38 mouse cellular contexts compared by ENCODE assay signal in genomic region chr7:28477363-28477762, GRCm38 (mm10). TPM values are rescaled to one million over a fixed set of nuclear protein-coding genes. Genes with fewer than 3 reads are reported as not detected.
DNase-seq lines count a peak whose midpoint lies in the region; ATAC-seq lines count a peak whose summit lies in the region.
"Had no signal": no experiment of that assay in that cellular context is flagged by ENCODE, and none has a peak within 500 bp of the region (broad histone marks: within the 10 kb centered on the region; RNA-seq: fewer than 3 reads in every experiment).

No protein-coding gene starts in this region.

- 85% methylated on average over 5 of the region's 5 CpGs for WGBS in kidney, embryonic 14.5 days
- 82% methylated on average over 5 of the region's 5 CpGs for WGBS in intestine, embryonic 16.5 days
- WGBS in stomach, embryonic 16.5 days: 83% methylated on average over 5 of the region's 5 CpGs

- no peaks in the 10 kb centered on the region for H3K27me3 ChIP-seq in kidney, embryonic 14.5 days (ENCODE audit: control insufficient read depth, insufficient read depth, low read length)
- H3K27me3 ChIP-seq in intestine, embryonic 16.5 days (replicated peaks; ENCODE audit: control insufficient read depth, insufficient read depth, low read length): no peaks in the 10 kb centered on the region
- no peaks in the 10 kb centered on the region for H3K27me3 ChIP-seq in stomach, embryonic 16.5 days (ENCODE audit: control insufficient read depth, insufficient read depth, low read length)
- H3K27me3 ChIP-seq: embryonic facial prominence, embryonic 13.5 days; heart, embryonic 12.5 days; limb, embryonic 12.5 days; liver, embryonic 15.5 days; neural tube, embryonic 12.5 days had no signal

- no peak overlapping the region for H3K4me3 ChIP-seq in kidney, embryonic 14.5 days (ENCODE audit: low read length)
- H3K4me3 ChIP-seq in intestine, embryonic 16.5 days (ENCODE audit: low read length): no peak overlapping the region
- H3K4me3 ChIP-seq in stomach, embryonic 16.5 days (replicated peaks; ENCODE audit: low read length): no peak overlapping the region
- H3K4me3 ChIP-seq: embryonic facial prominence, embryonic 13.5 days; forebrain, embryonic 12.5 days; heart, embryonic 12.5 days; limb, embryonic 12.5 days; liver, embryonic 15.5 days; midbrain, embryonic 12.5 days; myocyte; neural tube, embryonic 12.5 days had no signal

- H3K4me2 ChIP-seq in kidney, embryonic 14.5 days (replicated peaks; ENCODE audit: low read depth, low read length): no peak overlapping the region
- no peak overlapping the region for H3K4me2 ChIP-seq in intestine, embryonic 16.5 days (ENCODE audit: low read depth, low read length)
- H3K4me2 ChIP-seq in stomach, embryonic 16.5 days (ENCODE audit: low read depth, low read length): no peak overlapping the region
- H3K4me2 ChIP-seq: embryonic facial prominence, embryonic 13.5 days; forebrain, embryonic 12.5 days; heart, embryonic 12.5 days; hindbrain, embryonic 14.5 days; limb, embryonic 12.5 days; liver, embryonic 15.5 days; lung, embryonic 14.5 days; midbrain, embryonic 12.5 days; neural tube, embryonic 12.5 days had no signal

- H3K4me1 ChIP-seq in kidney, embryonic 14.5 days (ENCODE audit: control insufficient read depth, insufficient read depth, low read length): no peaks in the 10 kb centered on the region
- H3K4me1 ChIP-seq in intestine, embryonic 16.5 days (ENCODE audit: control insufficient read depth, insufficient read depth, low read length): peaks cover 8% of the 10 kb centered on the region
- H3K4me1 ChIP-seq in stomach, embryonic 16.5 days (ENCODE audit: control insufficient read depth, insufficient read depth, low read length): no peaks in the 10 kb centered on the region
- H3K4me1 ChIP-seq: embryonic facial prominence, embryonic 13.5 days; forebrain, embryonic 12.5 days; heart, embryonic 12.5 days; limb, embryonic 12.5 days; liver, embryonic 15.5 days; neural tube, embryonic 12.5 days had no signal

- H3K9ac ChIP-seq in kidney, embryonic 14.5 days (ENCODE audit: low read depth, low read length): no peak overlapping the region
- H3K9ac ChIP-seq in intestine, embryonic 16.5 days (ENCODE audit: low read depth, low read length): no peak overlapping the region
- H3K9ac ChIP-seq in stomach, embryonic 16.5 days (ENCODE audit: low read length): no peak overlapping the region
- H3K9ac ChIP-seq: embryonic facial prominence, embryonic 13.5 days; forebrain, embryonic 12.5 days; heart, embryonic 12.5 days; hindbrain, embryonic 14.5 days; limb, embryonic 12.5 days; liver, embryonic 15.5 days; lung, embryonic 14.5 days; midbrain, embryonic 12.5 days; neural tube, embryonic 12.5 days had no signal

- no peak overlapping the region for H3K27ac ChIP-seq in kidney, embryonic 14.5 days (ENCODE audit: low read depth, low read length)
- no peak overlapping the region for H3K27ac ChIP-seq in intestine, embryonic 16.5 days (ENCODE audit: low read length)
- H3K27ac ChIP-seq in stomach, embryonic 16.5 days (ENCODE audit: low read length): no peak overlapping the region
- H3K27ac ChIP-seq: embryonic facial prominence, embryonic 13.5 days; forebrain, embryonic 12.5 days; hindbrain, embryonic 14.5 days; limb, embryonic 12.5 days; liver, embryonic 15.5 days; midbrain, embryonic 12.5 days; neural tube, embryonic 12.5 days had no signal

- ATAC-seq in kidney, embryonic 14.5 days (ENCODE audit: low FRiP score, low TSS enrichment): peak; percentile 43; the same call in 1 of the 2 replicates
- ATAC-seq in erythroblast, adult 5-6 weeks (replicated peaks; ENCODE audit: low FRiP score, poor library complexity, severe bottlenecking): peak; percentile 30; the same call in 1 of the 2 replicates
- peak; percentile 41 for ATAC-seq in intestine, embryonic 16.5 days
- ATAC-seq in stomach, embryonic 16.5 days (ENCODE audit: insufficient read depth, low FRiP score): peak; percentile 62; the same call in 1 of the 2 replicates
- ATAC-seq: CD4-positive, CD25-positive, alpha-beta regulatory T cell, adult 4 months; inflammation-experienced regulatory T-cells, adult 6 months had no signal

- no peaks in the 10 kb centered on the region for H3K9me3 ChIP-seq in kidney, embryonic 14.5 days (ENCODE audit: control insufficient read depth, low read length)
- no peaks in the 10 kb centered on the region for H3K9me3 ChIP-seq in intestine, embryonic 16.5 days (ENCODE audit: control insufficient read depth, low read length)
- H3K9me3 ChIP-seq in stomach, embryonic 16.5 days (replicated peaks; ENCODE audit: control insufficient read depth, low read length): no peaks in the 10 kb centered on the region
- H3K9me3 ChIP-seq: embryonic facial prominence, embryonic 13.5 days; forebrain, embryonic 12.5 days; limb, embryonic 12.5 days; liver, embryonic 15.5 days; midbrain, embryonic 12.5 days; neural tube, embryonic 12.5 days had no signal

- no peaks in the 10 kb centered on the region for H3K36me3 ChIP-seq in kidney, embryonic 14.5 days (ENCODE audit: control insufficient read depth, insufficient read depth, low read length)
- no peaks in the 10 kb centered on the region for H3K36me3 ChIP-seq in intestine, embryonic 16.5 days (ENCODE audit: control insufficient read depth, insufficient read depth, low read length)
- no peaks in the 10 kb centered on the region for H3K36me3 ChIP-seq in stomach, embryonic 16.5 days (ENCODE audit: control insufficient read depth, insufficient read depth, low read length)
- H3K36me3 ChIP-seq: embryonic facial prominence, embryonic 13.5 days; forebrain, embryonic 12.5 days; heart, embryonic 12.5 days; limb, embryonic 12.5 days; liver, embryonic 15.5 days; midbrain, embryonic 12.5 days; neural tube, embryonic 12.5 days had no signal

- intact Hi-C loops in left cerebral cortex, postnatal 10 days (cut with DNase I): no loop called here

- no peak for DNase-seq in kidney, adult 18-20 months
- no peak for DNase-seq in left cerebral cortex, postnatal 10 days (ENCODE audit: extremely low spot score in 1 of 2, low spot score in 2 of 2)
- DNase-seq in urinary bladder, postnatal 36 days (ENCODE audit: low spot score in 2 of 2): no peak
- DNase-seq: adrenal gland, postnatal 14 days; cerebellum, adult 11-12 months; cerebellum, adult 9-11 months; embryo, embryonic 11 days; gastrocnemius, postnatal 14 days; heart, postnatal 10 days; kidney, postnatal 10 days; lung, embryonic 14.5 days; lung, postnatal 36 days; thymus, adult 2 months; thymus, postnatal 36 days had no signal

RNA-seq across cellular contexts. Expression of gene Lrfn1, which starts 25.6 kb away (rescaled TPM):
- polyA plus RNA-seq in kidney, embryonic 14.5 days (2014; fragmentation: Nextera tagmentation; extraction: Ambion mirVana): 3.2 and 4.9 TPM in 2 replicates
- total RNA-seq in erythroblast, adult 5-6 weeks (2015; ENCODE audit: low replicate concordance): 6.9 TPM in 1 of 2 replicates, not detected in the other
- not detected in 2 replicates for total RNA-seq in erythroblast, adult 5-6 weeks (2017; ENCODE audit: low replicate concordance)
- 1.1 and 1.3 TPM in 2 replicates for polyA plus RNA-seq in intestine, embryonic 16.5 days (2015; fragmentation: Nextera tagmentation; extraction: Ambion mirVana)
- polyA plus RNA-seq in stomach, embryonic 16.5 days (2015; fragmentation: Nextera tagmentation; extraction: Ambion mirVana): 1.0 and 1.7 TPM in 2 replicates
- 100 to 1,000 TPM; 106 to 112 TPM for total RNA-seq in left cerebral cortex, postnatal 10 days (2021)
- polyA plus RNA-seq: CD4-positive, CD25-positive, alpha-beta regulatory T cell, adult 4 months; myocyte had no signal

RNA-seq across cellular contexts. Expression of gene Ifnl2, which starts 32.9 kb away (rescaled TPM):
- not detected in 2 replicates for polyA plus RNA-seq in kidney, embryonic 14.5 days (2014; fragmentation: Nextera tagmentation; extraction: Ambion mirVana)
- total RNA-seq in erythroblast, adult 5-6 weeks (2015; ENCODE audit: low replicate concordance): not detected in 2 replicates
- not detected in 2 replicates for total RNA-seq in erythroblast, adult 5-6 weeks (2017; ENCODE audit: low replicate concordance)
- polyA plus RNA-seq in intestine, embryonic 16.5 days (2015; fragmentation: Nextera tagmentation; extraction: Ambion mirVana): not detected in 2 replicates
- not detected in 2 replicates for polyA plus RNA-seq in stomach, embryonic 16.5 days (2015; fragmentation: Nextera tagmentation; extraction: Ambion mirVana)
- not detected for total RNA-seq in left cerebral cortex, postnatal 10 days (2021)
- total RNA-seq: adrenal gland, postnatal 14 days; gastrocnemius, postnatal 14 days; granulocyte monocyte progenitor cell, adult 5-6 weeks; heart, postnatal 10 days; hematopoietic stem cell, adult 5-6 weeks; layer of hippocampus, adult 18-20 months; layer of hippocampus, postnatal 10 days; left cerebral cortex, adult 18-20 months; left cerebral cortex, postnatal 25 days; liver, adult 2 months; megakaryocyte, adult 5-6 weeks; midbrain, postnatal 0 days had no signal
- polyA plus RNA-seq: CD4-positive, CD25-positive, alpha-beta regulatory T cell, adult 4 months; embryonic facial prominence, embryonic 13.5 days; forebrain, embryonic 12.5 days; heart, embryonic 12.5 days; hindbrain, embryonic 14.5 days; inflammation-experienced regulatory T-cells, adult 6 months; limb, embryonic 12.5 days; liver, adult 2 months; liver, embryonic 15.5 days; lung, embryonic 14.5 days; midbrain, embryonic 12.5 days; midbrain, postnatal 0 days; myocyte; neural tube, embryonic 12.5 days had no signal

RNA-seq across cellular contexts. Expression of gene Gmfg, which starts 40.1 kb away (rescaled TPM):
- polyA plus RNA-seq in kidney, embryonic 14.5 days (2014; fragmentation: Nextera tagmentation; extraction: Ambion mirVana): 11.8 and 17.9 TPM in 2 replicates
- 69.4 and 105 TPM in 2 replicates for total RNA-seq in erythroblast, adult 5-6 weeks (2015; ENCODE audit: low replicate concordance)
- total RNA-seq in erythroblast, adult 5-6 weeks (2017; ENCODE audit: low replicate concordance): 115 and 118 TPM in 2 replicates
- 17.8 and 19.4 TPM in 2 replicates for polyA plus RNA-seq in intestine, embryonic 16.5 days (2015; fragmentation: Nextera tagmentation; extraction: Ambion mirVana)
- 17.7 and 19.2 TPM in 2 replicates for polyA plus RNA-seq in stomach, embryonic 16.5 days (2015; fragmentation: Nextera tagmentation; extraction: Ambion mirVana)
- 1 to 10 TPM; 3.3 to 5.0 TPM for total RNA-seq in left cerebral cortex, postnatal 10 days (2021)
- polyA plus RNA-seq: myocyte had no signal

RNA-seq across cellular contexts. Expression of gene Ifnl3, which starts 45.3 kb away (rescaled TPM):
- not detected in 2 replicates for polyA plus RNA-seq in kidney, embryonic 14.5 days (2014; fragmentation: Nextera tagmentation; extraction: Ambion mirVana)
- total RNA-seq in erythroblast, adult 5-6 weeks (2015; ENCODE audit: low replicate concordance): not detected in 2 replicates
- not detected in 2 replicates for total RNA-seq in erythroblast, adult 5-6 weeks (2017; ENCODE audit: low replicate concordance)
- not detected in 2 replicates for polyA plus RNA-seq in intestine, embryonic 16.5 days (2015; fragmentation: Nextera tagmentation; extraction: Ambion mirVana)
- polyA plus RNA-seq in stomach, embryonic 16.5 days (2015; fragmentation: Nextera tagmentation; extraction: Ambion mirVana): not detected in 2 replicates
- not detected for total RNA-seq in left cerebral cortex, postnatal 10 days (2021)
- total RNA-seq: adrenal gland, postnatal 14 days; gastrocnemius, postnatal 14 days; granulocyte monocyte progenitor cell, adult 5-6 weeks; heart, postnatal 10 days; hematopoietic stem cell, adult 5-6 weeks; layer of hippocampus, adult 18-20 months; layer of hippocampus, postnatal 10 days; left cerebral cortex, adult 18-20 months; left cerebral cortex, postnatal 25 days; liver, adult 2 months; megakaryocyte, adult 5-6 weeks; midbrain, postnatal 0 days had no signal
- polyA plus RNA-seq: CD4-positive, CD25-positive, alpha-beta regulatory T cell, adult 4 months; embryonic facial prominence, embryonic 13.5 days; forebrain, embryonic 12.5 days; heart, embryonic 12.5 days; hindbrain, embryonic 14.5 days; inflammation-experienced regulatory T-cells, adult 6 months; limb, embryonic 12.5 days; liver, adult 2 months; liver, embryonic 15.5 days; lung, embryonic 14.5 days; midbrain, embryonic 12.5 days; midbrain, postnatal 0 days; myocyte; neural tube, embryonic 12.5 days had no signal
